Mouse (Mus musculus) lung, postnatal 36 days (tissue): Measurements from ENCODE around the gene Olfr381.
"Not testable (repeated sequence)": the region's sequence is repeated elsewhere in the genome, so short reads cannot be mapped to it uniquely, and the experiment has no call there.

Experiments used
- DNase-seq: peaks from one replicate; pipeline ENCODE4 v3.0.0; 2022; ENCODE audit warnings: mixed read lengths

The Olfr381 gene

GRCm38 (mm10) chr11:73491503-73491902 lies at the start of gene Olfr381:
TSS of gene Olfr381 (minus strand) at chr11:73491603.
- DNase-seq = no peak

GRCm38 (mm10) chr11:73528971-73529370 lies 37.6 kb upstream of the Olfr381 start:
- DNase-seq = not testable (repeated sequence)

GRCm38 (mm10) chr11:73517097-73517496 lies 25.7 kb upstream of the Olfr381 start, which contains the start of gene Olfr382:
TSS of gene Olfr382 (minus strand) at chr11:73517197.
- no peak for DNase-seq

- DNase-seq = no peak
Measured at GRCm38 (mm10) chr11:73457408-73457807, 34.0 kb downstream of the Olfr381 start, which contains the start of gene Olfr380. TSS of gene Olfr380 (minus strand) at chr11:73457508.
